In genomic region chr12:72347184-72347583, GRCm38 (mm10) we compare ENCODE assay signal across 27 mouse cellular contexts.
DNase-seq lines count a peak whose midpoint lies in the region; ATAC-seq and TF ChIP-seq lines count a peak whose summit lies in the region.
"Had no signal": no experiment of that assay in that cellular context is flagged by ENCODE, and none has a peak within 500 bp of the region (broad histone marks: within the 10 kb centered on the region; RNA-seq: fewer than 3 reads in every experiment).

No protein-coding gene starts in this region.

- peak; percentile 53; the same call in 1 of the 2 replicates for ATAC-seq in limb, embryonic 14.5 days (ENCODE audit: low FRiP score, low read depth)
- ATAC-seq: activated CD4-positive, CD25-positive, alpha-beta regulatory T cell, adult 4 months; CD4-positive, CD25-positive, alpha-beta regulatory T cell, adult 4 months; forebrain, embryonic 13.5 days; forebrain, embryonic 15.5 days; forebrain, postnatal 0 days; Patski had no signal

- no peak overlapping the region for H3K4me2 ChIP-seq in limb, embryonic 14.5 days (replicated peaks; ENCODE audit: low read depth, low read length, severe bottlenecking)
- H3K4me2 ChIP-seq: embryonic facial prominence, embryonic 13.5 days; embryonic facial prominence, embryonic 15.5 days; forebrain, embryonic 13.5 days; forebrain, embryonic 15.5 days had no signal

- DNase-seq in cerebellum, adult 9-10 months: peak; percentile 51
- DNase-seq in cerebellum, adult 9-11 months: no peak
- DNase-seq in heart, adult 11 months: peak; percentile 39
- DNase-seq in heart, postnatal 4 days: no peak
- DNase-seq in forelimb bud, embryonic 11.5 days (ENCODE audit: low read depth, low spot score): peak; percentile 39
- DNase-seq in limb, embryonic 14.5 days (ENCODE audit: low spot score): peak; percentile 41
- DNase-seq in layer of hippocampus, adult 8-10 months (ENCODE audit: low spot score in 2 of 2): no peak
- DNase-seq: adrenal gland, adult 8-10 months; adrenal gland, postnatal 25 days; B cell, adult 2 months; cerebellum, adult 11 months; cerebellum, adult 18-20 months; cerebellum, adult 8-10 months; cerebellum, postnatal 14 days; cerebellum, postnatal 36 days; embryo, embryonic 11 days; forebrain, postnatal 0 days had no signal

- H3K9me3 ChIP-seq in limb, embryonic 14.5 days (ENCODE audit: control insufficient read depth, low read length): no peaks in the 10 kb centered on the region
- H3K9me3 ChIP-seq: embryonic facial prominence, embryonic 13.5 days; embryonic facial prominence, embryonic 15.5 days; forebrain, embryonic 13.5 days; forebrain, embryonic 15.5 days; G1E had no signal

- H3K27ac ChIP-seq in limb, embryonic 14.5 days (replicated peaks; ENCODE audit: low read depth, low read length): no peak overlapping the region
- H3K27ac ChIP-seq: embryonic facial prominence, embryonic 13.5 days; embryonic facial prominence, embryonic 15.5 days; forebrain, embryonic 13.5 days; forebrain, embryonic 15.5 days had no signal

- WGBS in limb, embryonic 14.5 days: 7% methylated on average over 1 of the region's 1 CpGs

- H3K36me3 ChIP-seq in limb, embryonic 14.5 days (ENCODE audit: control insufficient read depth, insufficient read depth, low read length): no peaks in the 10 kb centered on the region
- H3K36me3 ChIP-seq: embryonic facial prominence, embryonic 13.5 days; embryonic facial prominence, embryonic 15.5 days; forebrain, embryonic 15.5 days; G1E had no signal

- no peak for TF ChIP-seq POLR2A in limb, embryonic 14.5 days (IDR thresholded peaks at IDR 0.05; ENCODE audit: borderline replicate concordance, extremely low read depth, insufficient read depth, insufficient read length)

- H3K4me1 ChIP-seq in limb, embryonic 14.5 days (ENCODE audit: control insufficient read depth, insufficient read depth, low read length): no peaks in the 10 kb centered on the region; the same call in 1 of the 2 replicates
- H3K4me1 ChIP-seq: embryonic facial prominence, embryonic 15.5 days; forebrain, embryonic 13.5 days; forebrain, embryonic 15.5 days had no signal

- no peaks in the 10 kb centered on the region for H3K27me3 ChIP-seq in limb, embryonic 14.5 days (ENCODE audit: control insufficient read depth, insufficient read depth, low read length)
- H3K27me3 ChIP-seq: CH12.LX; embryonic facial prominence, embryonic 13.5 days; embryonic facial prominence, embryonic 15.5 days; forebrain, embryonic 13.5 days; forebrain, embryonic 15.5 days; Patski had no signal

- H3K9ac ChIP-seq in limb, embryonic 14.5 days (ENCODE audit: low read depth, low read length, severe bottlenecking): no peak overlapping the region
- H3K9ac ChIP-seq: embryonic facial prominence, embryonic 13.5 days; embryonic facial prominence, embryonic 15.5 days; forebrain, embryonic 13.5 days; forebrain, embryonic 15.5 days; forebrain, postnatal 0 days had no signal

- H3K4me3 ChIP-seq in limb, embryonic 14.5 days (replicated peaks; ENCODE audit: low read length): no peak overlapping the region
- H3K4me3 ChIP-seq: embryonic facial prominence, embryonic 13.5 days; embryonic facial prominence, embryonic 15.5 days; erythroblast, embryonic 14.5 days; forebrain, embryonic 13.5 days; forebrain, embryonic 15.5 days had no signal

Comparison
In these comparisons a context has a peak if more than half of its experiments do, and no peak if none do; other contexts are left out.
1. DNase-seq: peak in cerebellum, adult 9-10 months (single experiment), heart, adult 11 months (single experiment), forelimb bud, embryonic 11.5 days (single experiment) and limb, embryonic 14.5 days (single experiment); none in cerebellum, adult 9-11 months (single experiment), heart, postnatal 4 days (single experiment) and layer of hippocampus, adult 8-10 months (0 of 2).